Mouse (Mus musculus) heart, adult 9 months (tissue): ENCODE measurements at regions not wholly inside any gene's neighbourhood (a gene's known extent, or its start where the extent isn't known, plus 50 kb on each side); places are given as distances from the start of the nearest gene placed in this dataset.

Experiments
- DNase-seq, 2 experiments: peaks; one replicate each; pipeline ENCODE4 v3.0.0; 2022; ENCODE audit warnings: low spot score in 2 of 2

DNA sequence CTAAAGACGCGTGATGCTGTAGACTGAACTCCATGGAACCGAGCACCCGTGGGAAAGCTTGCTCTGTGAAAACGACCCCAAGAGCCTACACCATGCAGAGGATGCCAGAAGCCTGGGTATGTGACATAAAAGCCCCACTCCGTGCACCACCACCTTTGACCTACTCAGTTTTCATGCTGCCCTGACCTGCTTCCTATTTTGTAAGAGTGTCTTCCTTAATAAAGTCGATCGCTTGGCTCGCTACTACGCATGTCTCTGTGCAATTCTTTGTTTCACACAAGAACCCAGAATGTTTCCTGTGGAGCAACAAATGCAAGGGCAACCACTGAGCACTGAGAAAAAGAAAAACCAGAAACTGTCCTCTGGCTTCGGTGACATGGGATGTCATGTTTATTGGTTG is 60.5 kb downstream of the Sec61b start:
- DNase-seq, result no peak

DNA sequence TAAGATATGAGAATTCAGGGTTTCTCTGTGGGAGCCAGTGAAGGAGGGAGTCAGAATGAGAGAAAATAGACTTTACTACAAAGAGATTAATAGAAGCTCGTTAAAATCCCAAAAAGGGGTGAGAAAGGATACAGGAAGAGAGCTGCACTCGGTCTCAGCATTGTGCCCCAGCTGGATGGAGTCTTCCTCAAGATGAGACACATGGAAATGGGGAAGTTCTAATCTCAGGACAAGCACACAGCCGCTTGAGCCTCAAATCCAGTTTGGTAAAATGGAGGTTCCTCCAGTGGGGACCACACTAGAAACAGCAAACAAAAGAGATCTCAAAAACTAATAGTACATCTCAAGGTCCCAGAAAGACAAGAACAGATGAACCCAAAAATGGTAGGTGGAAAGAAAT is 93.2 kb downstream of the Sec61b start:
- no peak for DNase-seq

DNA sequence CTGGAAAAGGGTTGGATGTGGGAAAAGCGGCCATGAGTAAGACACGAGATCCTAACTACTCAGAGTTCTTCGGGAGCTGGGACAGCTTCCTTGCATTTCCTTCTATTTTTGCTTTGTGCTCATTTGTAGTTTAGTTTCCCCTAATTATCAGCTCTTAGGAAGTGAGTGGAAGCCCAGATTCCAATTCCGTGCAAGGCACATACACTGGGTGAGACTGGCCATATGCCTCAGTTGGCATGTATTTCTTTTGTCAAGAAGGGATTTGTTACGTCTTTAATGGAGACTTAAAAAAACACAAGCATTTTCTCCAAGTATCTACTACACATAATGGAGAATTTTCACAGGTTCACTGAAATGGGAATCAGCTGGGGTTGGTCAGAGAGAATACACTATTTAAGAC is 96.4 kb downstream of the Sec61b start:
- DNase-seq, result no peak

DNA sequence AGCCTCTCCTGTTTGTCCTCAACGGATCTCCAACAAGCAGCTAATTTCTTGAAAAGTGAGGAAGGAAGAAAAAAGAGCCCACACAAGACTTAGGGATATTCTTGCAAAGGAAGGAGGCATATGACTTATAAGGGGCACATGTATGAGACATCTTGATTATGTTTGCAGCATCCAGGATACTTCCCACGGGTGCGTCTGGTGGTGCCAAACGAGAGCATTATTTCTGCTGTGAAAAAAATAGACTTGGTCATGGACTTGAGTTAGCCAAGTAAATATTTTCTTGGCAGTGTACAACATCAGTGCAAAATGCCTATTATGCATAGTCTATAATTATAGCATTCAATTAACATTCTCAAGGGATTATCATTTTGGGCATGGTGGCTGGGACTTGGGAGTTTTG is 101.6 kb downstream of the Sec61b start:
- no peak for DNase-seq

- peak; percentile 21 to 40 for DNase-seq
These were observed 103.0 kb downstream of the Sec61b start for GRCm38 (mm10) chr4:47577490-47577889.

DNA sequence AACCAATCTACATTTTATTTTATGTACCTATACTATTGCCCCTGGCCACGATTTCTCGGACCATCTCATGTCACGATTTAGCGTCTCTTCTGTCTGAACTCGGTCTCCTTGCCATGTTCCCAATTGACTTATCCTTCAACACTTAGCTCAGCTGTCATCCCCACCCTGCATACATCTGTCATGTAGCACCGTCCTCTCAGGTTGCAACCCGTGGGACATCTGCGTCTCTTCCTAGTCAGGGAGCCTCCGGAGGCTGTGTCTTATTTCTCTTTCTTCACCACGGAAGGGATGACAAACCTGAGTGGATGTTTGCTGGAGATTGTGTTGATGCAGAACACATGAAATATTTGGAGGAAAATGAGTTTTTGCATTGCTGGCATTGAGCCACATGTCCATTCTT is 104.2 kb downstream of the Sec61b start:
- DNase-seq, result no peak

DNA sequence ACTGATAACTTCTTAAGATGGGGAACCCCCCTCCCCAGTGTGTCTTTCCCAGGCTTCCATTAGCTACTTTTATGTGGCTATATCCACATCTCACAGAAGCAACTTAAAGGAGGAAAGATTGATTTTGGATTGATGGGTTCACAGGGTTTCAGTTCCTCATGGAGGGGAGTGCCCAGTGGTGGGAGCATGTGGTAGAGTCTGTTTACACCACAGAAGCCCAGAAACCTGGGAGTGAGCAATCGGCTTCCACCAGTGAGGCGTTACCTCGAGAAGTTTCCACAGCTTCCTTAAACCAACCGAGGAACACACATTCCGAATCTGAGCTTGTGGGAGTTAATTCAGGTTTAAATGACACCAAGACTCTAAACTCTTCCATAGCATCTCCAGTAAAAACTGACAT is 106.1 kb downstream of the Sec61b start:
- no peak for DNase-seq

- DNase-seq, result peak; percentile 80 to 83
These were observed 112.8 kb downstream of the Sec61b start for GRCm38 (mm10) chr4:47587256-47587655.

- DNase-seq, result peak; percentile 64 to 70
These were observed 118.0 kb downstream of the Sec61b start for GRCm38 (mm10) chr4:47592271-47592986.

- peak; percentile 72 to 77 for DNase-seq
These were observed 118.7 kb downstream of the Sec61b start for GRCm38 (mm10) chr4:47593155-47593554.

DNA sequence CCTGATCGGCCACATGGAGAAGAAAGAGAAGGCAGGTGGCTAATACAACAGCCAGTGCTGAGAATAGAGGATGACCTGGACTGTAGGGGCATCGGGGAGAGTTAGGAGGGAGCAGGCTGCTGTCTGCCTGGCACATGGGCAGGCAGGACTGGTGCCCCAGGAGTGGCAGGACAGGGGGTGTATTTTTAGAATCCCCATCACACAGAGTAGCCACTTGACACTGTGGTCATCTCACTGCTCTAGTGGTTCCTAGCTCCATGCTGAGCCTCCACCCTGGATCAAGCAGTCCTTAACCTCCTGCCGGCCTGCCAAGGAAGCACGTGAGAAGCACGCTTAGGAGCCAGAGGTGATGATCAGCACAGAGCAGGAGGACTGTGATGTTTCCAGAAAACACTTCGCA is 119.7 kb downstream of the Sec61b start:
- peak; percentile 73 to 82 for DNase-seq

- DNase-seq, result no peak
These were observed 121.4 kb downstream of the Sec61b start for GRCm38 (mm10) chr4:47595841-47596240.

- DNase-seq, result no peak
These were observed 123.1 kb downstream of the Sec61b start for GRCm38 (mm10) chr4:47597586-47597985.

DNA sequence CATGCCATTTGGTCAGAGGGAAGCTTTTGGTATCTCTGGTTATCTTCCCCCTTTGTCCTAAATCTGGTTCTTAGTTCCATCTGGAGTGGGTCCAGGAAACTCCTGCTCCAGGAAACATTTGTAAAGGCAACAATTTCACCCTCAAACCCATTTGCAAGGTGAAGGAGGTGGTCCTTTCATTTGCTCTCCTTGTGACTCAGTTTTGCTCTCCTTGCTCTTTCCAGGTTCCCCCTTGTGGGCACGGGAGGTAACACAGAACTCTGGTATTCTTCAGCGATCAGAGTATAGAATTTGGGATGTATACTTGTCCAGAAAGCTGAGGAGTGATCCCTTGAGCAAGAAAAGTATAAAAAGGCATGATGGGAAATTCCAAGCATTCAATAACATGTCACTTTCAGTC is 123.8 kb downstream of the Sec61b start:
- DNase-seq, result no peak

DNA sequence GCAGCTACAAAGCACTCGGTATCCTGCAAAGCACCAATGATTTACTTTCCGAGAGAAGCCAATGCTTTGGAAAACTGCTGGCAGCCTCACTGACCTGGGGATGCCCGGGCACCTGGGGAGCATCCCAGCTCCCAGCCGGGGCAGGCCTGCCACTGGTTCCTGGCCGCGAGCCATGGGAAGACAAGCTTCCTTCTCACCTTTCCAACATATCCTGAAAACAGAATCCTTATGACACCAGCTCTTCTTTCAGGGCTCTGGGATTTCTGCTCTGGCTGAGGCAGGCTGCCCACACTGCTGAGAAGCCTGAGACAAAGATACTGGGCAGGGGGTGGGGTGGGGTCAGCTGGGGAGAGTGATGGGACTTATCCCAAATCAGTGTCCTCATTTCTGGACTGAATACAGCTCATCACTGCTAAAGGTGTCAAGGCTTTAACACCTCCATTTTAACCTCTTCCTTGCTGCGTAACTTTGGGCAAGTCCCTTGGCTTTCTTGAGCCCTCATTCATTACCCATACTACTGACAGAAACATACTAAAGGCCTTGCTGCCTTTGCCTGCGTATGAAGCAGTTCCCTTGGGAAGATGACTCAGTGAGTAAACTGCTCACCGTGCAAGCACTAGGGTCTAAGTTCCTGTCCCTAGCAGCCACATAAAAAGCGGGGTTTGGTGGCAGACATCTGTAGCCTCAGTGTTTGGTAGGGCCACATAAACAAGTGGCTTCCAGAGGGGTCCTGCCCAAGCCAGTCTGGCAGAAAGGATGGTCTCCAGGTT is 127.0 kb downstream of the Sec61b start:
- no peak for DNase-seq

DNA sequence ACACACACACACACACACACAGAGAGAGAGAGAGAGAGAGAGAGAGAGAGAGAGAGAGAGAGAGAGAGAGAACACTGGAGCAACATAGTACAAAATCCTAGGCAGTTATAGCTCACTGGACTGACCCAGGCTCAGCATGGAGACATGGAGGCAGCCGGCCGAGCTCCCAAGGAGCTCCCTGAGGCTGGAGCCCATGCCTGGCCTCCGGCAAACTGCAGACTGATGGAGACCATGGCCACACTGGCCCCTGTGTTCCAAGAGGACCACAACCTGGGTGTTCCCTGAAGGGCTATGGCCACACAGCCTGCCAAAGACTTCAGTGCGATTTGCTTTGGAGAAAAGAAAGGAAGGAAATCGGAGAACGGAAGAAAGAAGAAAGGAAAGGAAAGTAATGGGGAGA is 128.9 kb downstream of the Sec61b start:
- DNase-seq, result no peak

- DNase-seq, result peak; percentile 68 to 71
These were observed 129.5 kb downstream of the Sec61b start for GRCm38 (mm10) chr4:47603847-47604397.

GRCm38 (mm10) chr4:47605676-47606075 is 131.2 kb downstream of the Sec61b start:
- DNase-seq, result no peak

- no peak for DNase-seq
These were observed 134.2 kb downstream of the Sec61b start for GRCm38 (mm10) chr4:47608673-47609072.

DNA sequence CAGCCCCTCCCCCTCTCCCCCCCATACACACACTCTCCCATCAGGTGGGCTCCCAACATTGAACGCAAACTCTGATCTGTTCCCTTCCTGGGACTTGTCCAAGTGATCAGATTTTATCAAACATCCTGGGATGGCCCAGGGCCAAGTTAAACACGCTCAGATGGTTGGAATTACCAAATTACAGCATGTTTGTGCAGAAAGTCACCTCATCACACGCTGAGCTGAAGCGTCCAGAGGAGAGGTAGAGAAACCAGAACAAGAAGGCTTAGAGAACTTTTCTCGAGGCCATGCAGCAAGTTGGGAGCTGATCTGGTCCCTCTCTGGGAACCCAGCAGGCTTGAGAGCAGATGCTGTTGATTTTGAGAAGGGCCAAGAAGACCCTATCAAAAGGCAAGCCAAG is 136.5 kb downstream of the Sec61b start:
- no peak for DNase-seq

DNA sequence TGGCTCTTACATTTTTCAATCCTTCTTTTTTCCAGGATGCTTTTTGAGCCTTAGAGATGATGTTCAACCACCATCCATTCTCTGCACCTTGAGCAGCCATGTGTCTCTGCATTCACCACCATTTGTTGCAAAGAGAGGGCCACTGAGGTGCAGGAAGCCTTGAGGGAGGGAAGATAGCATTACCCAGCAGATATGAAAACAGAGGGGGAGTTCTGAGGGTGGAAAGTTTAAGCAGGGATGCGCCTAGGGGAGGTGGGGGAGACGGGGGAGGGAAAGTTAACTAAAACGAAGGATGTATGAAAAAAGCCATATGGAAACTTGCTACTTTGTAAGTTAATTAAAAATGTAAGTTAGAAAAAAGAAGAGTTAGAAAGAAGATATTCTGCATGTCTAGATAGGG is 142.1 kb downstream of the Sec61b start:
- no peak for DNase-seq

- DNase-seq, result no peak
These were observed 146.2 kb downstream of the Sec61b start for GRCm38 (mm10) chr4:47620700-47621099.
